Mouse (Mus musculus) megakaryocyte, embryonic 14.5 days (primary cell): ENCODE measurements at regions not wholly inside any gene's neighbourhood (a gene's known extent, or its start where the extent isn't known, plus 50 kb on each side); places are given as distances from the start of the nearest gene placed in this dataset.

Experiments used
- FLI1 ChIP-seq: IDR thresholded peaks from 2 replicates; pipeline ENCODE4 v1.6.1; 2012; ENCODE audit warnings: low read length, inconsistent platforms, mixed read lengths
- GATA1 ChIP-seq: IDR thresholded peaks from 3 replicates; pipeline ENCODE4 v1.6.1; 2012; ENCODE audit warnings: mixed read lengths, low read length, inconsistent platforms, borderline replicate concordance

DNA sequence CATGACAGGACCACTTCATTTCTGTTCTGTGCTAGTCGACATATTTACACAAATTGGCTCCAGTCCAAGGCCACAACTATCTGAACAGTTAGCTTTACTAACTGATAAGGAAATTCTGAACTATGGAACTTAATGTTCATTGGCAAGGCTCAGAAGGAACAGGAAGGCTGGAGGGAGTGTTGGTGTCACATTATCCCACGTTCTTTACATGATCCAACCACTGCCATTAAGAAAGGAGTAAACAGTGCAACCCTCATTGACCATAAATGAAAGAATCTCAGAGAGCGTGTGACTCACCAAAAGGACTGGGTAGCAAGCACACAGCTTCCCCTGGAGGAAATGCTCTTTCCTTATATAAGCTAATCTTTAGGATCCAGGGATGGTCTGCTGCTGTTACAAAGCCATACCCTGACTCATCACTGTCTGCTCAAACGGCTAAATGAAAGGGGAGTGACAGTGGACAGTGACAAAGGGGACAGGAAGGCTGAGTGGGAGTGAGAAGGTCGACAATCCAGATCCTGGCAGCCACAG is 135.6 kb downstream of the Drd1 start:
- TF ChIP-seq GATA1 (no peak), FLI1 (no peak)
